Mouse (Mus musculus): ENCODE data around the gene Ptgir. TPM values are rescaled to one million over a fixed set of nuclear protein-coding genes. Genes with fewer than 3 reads are reported as not detected.
A peak's percentile ranks its signal among the peaks of the same experiment; 100 is the strongest.

Gene Ptgir
- total and polyA plus RNA-seq, 3 experiments = 1.9 to 5.2 (median 2.9) TPM

DNA sequence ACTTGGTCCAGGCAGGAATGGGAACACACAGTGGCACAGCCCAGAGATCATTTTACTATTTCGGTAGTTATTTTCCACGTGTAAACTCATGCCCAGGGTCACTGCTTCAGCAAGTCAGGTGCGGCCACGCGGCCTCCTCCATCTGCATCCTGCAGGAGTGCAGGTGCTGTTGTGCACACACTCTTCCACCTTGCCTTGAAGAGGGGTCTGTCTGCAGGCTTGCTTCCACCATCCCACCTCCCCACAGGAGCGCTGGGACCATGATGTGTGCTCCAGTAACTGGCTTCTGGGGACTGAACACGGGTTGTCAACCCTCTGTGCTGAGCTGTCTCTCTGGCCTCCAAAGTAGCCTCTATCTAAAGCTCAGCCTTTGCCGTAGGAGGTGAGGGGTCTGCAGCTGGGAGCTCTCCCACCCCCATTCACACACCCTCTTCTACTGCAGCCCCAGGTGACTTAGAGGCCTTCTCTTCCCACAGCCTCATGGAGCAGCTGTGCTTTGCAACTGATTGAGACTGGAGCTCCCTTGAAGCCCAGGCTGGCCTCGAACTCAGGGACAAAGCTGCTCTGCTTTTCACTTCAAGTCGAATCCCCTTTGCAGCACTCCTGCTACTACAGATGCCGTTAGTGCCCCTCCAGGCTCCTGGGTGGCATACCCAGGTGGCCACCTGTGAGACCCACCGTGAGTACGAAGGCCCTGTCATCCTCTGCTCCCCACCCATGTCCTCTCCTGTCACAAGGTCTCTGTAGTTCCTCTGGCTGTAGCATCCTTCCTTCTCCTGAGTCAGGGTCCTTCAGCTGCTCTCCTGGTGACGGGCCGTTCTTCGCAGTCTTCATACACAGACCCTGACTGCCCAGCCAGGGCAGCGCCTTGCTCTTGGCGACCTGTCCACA is 8.4 kb downstream of the Ptgir start:
- WGBS = 87% methylated on average over 18 of the region's 18 CpGs
- no peak overlapping the region for H3K27ac ChIP-seq
- H3K4me1 ChIP-seq (ENCODE audit: control insufficient read depth, insufficient read depth, low read length) = peaks cover 5% of the 10 kb centered on the region
- no peak overlapping the region for H3K4me3 ChIP-seq
- no peaks in the 10 kb centered on the region for H3K36me3 ChIP-seq (ENCODE audit: control insufficient read depth, insufficient read depth, low read length)
- DNase-seq = peak in 1 of 2 experiments; percentile 20
- H3K27me3 ChIP-seq (ENCODE audit: control insufficient read depth, insufficient read depth, low read length) = no peaks in the 10 kb centered on the region
- TF ChIP-seq CTCF (IDR thresholded peaks at IDR 0.05) (no peak), EP300 (IDR thresholded peaks at IDR 0.05; ENCODE audit: insufficient read depth, low read depth, low read length) (no peak), POLR2A (IDR thresholded peaks at IDR 0.05; ENCODE audit: insufficient read depth, low read depth, low read length) (no peak)
- intact Hi-C loops (cut with DNase I) = loop anchor here (1.0 kb wide), 1 partner anchor 170 kb away; no protein-coding TSS in a partner anchor
- no peaks in the 10 kb centered on the region for H3K79me2 ChIP-seq (replicated peaks; ENCODE audit: control insufficient read depth, insufficient read depth, low read length)
- no peak overlapping the region for H3K9ac ChIP-seq (ENCODE audit: low read depth, low read length)

DNA sequence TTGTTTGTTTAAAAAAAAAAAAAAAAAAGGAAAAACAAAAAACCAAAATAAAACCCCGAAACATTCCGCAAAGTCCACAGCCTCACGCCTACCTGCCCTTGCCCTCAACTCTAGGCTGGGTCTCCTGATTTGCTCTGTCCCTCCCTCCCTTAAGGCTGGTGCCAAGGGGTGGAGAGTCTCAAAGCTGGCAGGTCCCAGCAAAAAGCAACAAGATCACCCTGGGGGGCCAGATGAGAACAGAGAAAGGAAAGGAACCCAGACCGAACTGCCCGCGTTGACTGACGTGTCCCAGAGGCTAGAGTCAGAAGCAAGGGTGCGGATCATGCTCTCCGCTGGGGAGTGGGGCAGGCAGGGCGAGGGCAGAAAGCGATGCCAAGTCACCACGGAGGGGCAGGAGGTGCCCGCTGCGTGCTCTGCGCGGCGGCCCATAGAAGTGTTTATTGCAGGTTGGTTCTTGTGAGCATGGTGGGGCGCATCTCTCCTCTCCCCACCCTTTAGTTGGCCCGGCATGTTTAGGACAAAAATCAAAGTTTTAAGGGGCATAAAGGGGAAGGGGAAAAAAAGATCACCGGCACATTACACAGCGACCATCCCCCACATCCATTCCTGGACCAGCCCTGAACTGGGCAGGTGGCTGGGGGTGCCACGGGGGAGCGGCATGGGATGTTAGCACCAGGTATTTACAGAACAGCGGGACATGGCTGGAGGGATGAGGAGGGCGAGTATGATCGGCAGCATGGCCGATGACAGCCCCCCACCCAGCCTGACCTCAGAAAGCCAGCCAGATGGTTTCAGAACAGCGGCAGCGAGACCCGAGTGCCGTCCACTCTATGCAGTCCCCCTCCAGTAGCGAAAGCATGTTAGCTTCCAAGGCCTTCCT is 9.4 kb downstream of the Ptgir start:
- TF ChIP-seq CTCF (IDR thresholded peaks at IDR 0.05) (no peak), EP300 (IDR thresholded peaks at IDR 0.05; ENCODE audit: insufficient read depth, low read depth, low read length) (no peak), POLR2A (IDR thresholded peaks at IDR 0.05; ENCODE audit: insufficient read depth, low read depth, low read length) (no peak)
- DNase-seq = no peak

GRCm38 (mm10) chr7:16916342-16917265 is 10.3 kb downstream of the Ptgir start:
- TF ChIP-seq POLR2A (IDR thresholded peaks at IDR 0.05; ENCODE audit: insufficient read depth, low read depth, low read length) = no peak
- TF ChIP-seq EP300 (IDR thresholded peaks at IDR 0.05; ENCODE audit: insufficient read depth, low read depth, low read length) = no peak
- Histone ChIP-seq H3K27ac (no peak overlapping the region), H3K4me1 (ENCODE audit: control insufficient read depth, insufficient read depth, low read length) (peaks cover 11% of the 10 kb centered on the region), H3K4me3 (no peak overlapping the region), H3K79me2 (replicated peaks; ENCODE audit: control insufficient read depth, insufficient read depth, low read length) (no peaks in the 10 kb centered on the region), H3K9ac (ENCODE audit: low read depth, low read length) (no peak overlapping the region), H3K36me3 (ENCODE audit: control insufficient read depth, insufficient read depth, low read length) (no peaks in the 10 kb centered on the region), H3K27me3 (ENCODE audit: control insufficient read depth, insufficient read depth, low read length) (no peaks in the 10 kb centered on the region)
- DNase-seq = peak; percentile 42
- 52% methylated on average over 30 of the region's 30 CpGs for WGBS
- intact Hi-C loops (cut with DNase I) = no loop called here

More for the DNA sequence above, 9.4 kb downstream of the Ptgir start:
- Histone ChIP-seq H3K27ac (no peak overlapping the region), H3K4me1 (ENCODE audit: control insufficient read depth, insufficient read depth, low read length) (peaks cover 8% of the 10 kb centered on the region), H3K4me3 (no peak overlapping the region), H3K9ac (ENCODE audit: low read depth, low read length) (no peak overlapping the region), H3K79me2 (replicated peaks; ENCODE audit: control insufficient read depth, insufficient read depth, low read length) (no peaks in the 10 kb centered on the region), H3K36me3 (ENCODE audit: control insufficient read depth, insufficient read depth, low read length) (no peaks in the 10 kb centered on the region), H3K27me3 (ENCODE audit: control insufficient read depth, insufficient read depth, low read length) (no peaks in the 10 kb centered on the region)
- WGBS = 87% methylated on average over 32 of the region's 32 CpGs
- intact Hi-C loops (cut with DNase I) = no loop called here

DNA sequence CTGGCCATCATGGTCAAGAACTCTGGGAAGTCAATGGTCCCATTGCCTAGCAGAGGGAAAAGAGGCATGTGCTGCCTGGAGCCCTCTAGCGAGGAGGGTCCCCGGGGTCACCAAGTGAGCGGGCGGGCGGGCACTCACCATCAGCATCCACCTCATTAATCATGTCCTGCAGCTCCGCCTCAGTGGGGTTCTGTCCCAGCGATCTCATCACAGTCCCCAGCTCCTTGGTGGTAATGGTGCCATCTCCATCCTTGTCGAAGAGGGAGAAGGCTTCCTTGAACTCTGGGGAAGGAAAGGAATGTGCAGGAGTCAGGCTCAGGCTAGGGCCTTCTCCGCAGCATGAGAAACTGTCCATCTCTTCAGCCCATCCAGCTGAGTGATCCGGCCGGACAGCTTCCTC is 11.2 kb downstream of the Ptgir start:
- Histone ChIP-seq H3K79me2 (replicated peaks; ENCODE audit: control insufficient read depth, insufficient read depth, low read length) (peaks cover 1% of the 10 kb centered on the region; the same call in 1 of the 2 replicates), H3K36me3 (ENCODE audit: control insufficient read depth, insufficient read depth, low read length) (no peaks in the 10 kb centered on the region), H3K9ac (ENCODE audit: low read depth, low read length) (no peak overlapping the region), H3K27me3 (ENCODE audit: control insufficient read depth, insufficient read depth, low read length) (no peaks in the 10 kb centered on the region), H3K4me1 (ENCODE audit: control insufficient read depth, insufficient read depth, low read length) (peaks cover 13% of the 10 kb centered on the region), H3K4me3 (no peak overlapping the region), H3K27ac (no peak overlapping the region)
- 82% methylated on average over 11 of the region's 11 CpGs for WGBS
- TF ChIP-seq EP300 (IDR thresholded peaks at IDR 0.05; ENCODE audit: insufficient read depth, low read depth, low read length) = no peak
- TF ChIP-seq POLR2A (IDR thresholded peaks at IDR 0.05; ENCODE audit: insufficient read depth, low read depth, low read length) = no peak
- DNase-seq = no peak
- intact Hi-C loops (cut with DNase I) = no loop called here

DNA sequence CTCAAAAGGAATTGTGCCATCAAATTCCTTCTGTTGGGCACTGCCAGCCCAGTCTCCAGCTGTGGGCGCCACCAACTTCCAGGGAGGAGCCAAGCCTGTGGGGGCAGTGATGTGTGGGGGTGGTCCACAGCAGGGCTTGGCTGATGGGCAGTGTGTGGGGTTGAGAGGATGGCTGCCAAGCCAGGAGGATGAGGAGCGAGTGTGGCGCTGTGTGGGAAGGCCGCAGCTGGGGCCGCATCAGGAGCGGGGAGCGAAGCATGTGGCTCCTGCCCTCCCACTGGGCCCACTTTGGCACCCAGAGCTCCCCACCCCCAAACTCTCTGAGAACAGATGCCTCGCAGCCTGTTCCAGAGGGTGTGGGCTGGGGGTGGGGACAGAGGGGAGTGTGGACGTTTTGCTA is 11.7 kb downstream of the Ptgir start:
- H3K79me2 ChIP-seq (replicated peaks; ENCODE audit: control insufficient read depth, insufficient read depth, low read length) = peaks cover 3% of the 10 kb centered on the region; the same call in 1 of the 2 replicates
- TF ChIP-seq POLR2A (IDR thresholded peaks at IDR 0.05; ENCODE audit: insufficient read depth, low read depth, low read length) = no peak
- no peak for TF ChIP-seq CTCF (IDR thresholded peaks at IDR 0.05)
- no peak for TF ChIP-seq EP300 (IDR thresholded peaks at IDR 0.05; ENCODE audit: insufficient read depth, low read depth, low read length)
- intact Hi-C loops (cut with DNase I) = no loop called here
- no peaks in the 10 kb centered on the region for H3K36me3 ChIP-seq (ENCODE audit: control insufficient read depth, insufficient read depth, low read length)
- H3K27me3 ChIP-seq (ENCODE audit: control insufficient read depth, insufficient read depth, low read length) = no peaks in the 10 kb centered on the region
- DNase-seq = peak; percentile 29 to 30
- 68% methylated on average over 9 of the region's 9 CpGs for WGBS
- no peak overlapping the region for H3K4me3 ChIP-seq
- H3K27ac ChIP-seq = no peak overlapping the region
- H3K4me1 ChIP-seq (ENCODE audit: control insufficient read depth, insufficient read depth, low read length) = peaks cover 17% of the 10 kb centered on the region
- no peak overlapping the region for H3K9ac ChIP-seq (ENCODE audit: low read depth, low read length)

Data from heart, adult 2 months (tissue).